Mouse (Mus musculus): ENCODE measurements around the gene Pacsin1.
A peak's percentile ranks its signal among the peaks of the same experiment; 100 is the strongest.
"Not testable (repeated sequence)": the region's sequence is repeated elsewhere in the genome, so short reads cannot be mapped to it uniquely, and the experiment has no call there.

Pacsin1 gene

GRCm38 (mm10) chr17:27635575-27635903, 19.8 kb upstream of the Pacsin1 start:
- not testable (repeated sequence) for DNase-seq (ENCODE audit: low spot score in 2 of 2)

GRCm38 (mm10) chr17:27636132-27637020, 18.9 kb upstream of the Pacsin1 start, which contains the start of gene Rps10:
Gene Rps10, minus strand, starts transcription at chr17:27636669.
- DNase-seq (ENCODE audit: low spot score in 2 of 2), result no peak

- no peak for DNase-seq (ENCODE audit: low spot score in 2 of 2)
Measured at GRCm38 (mm10) chr17:27637333-27637732, 18.0 kb upstream of the Pacsin1 start.

GRCm38 (mm10) chr17:27638921-27639332, 16.4 kb upstream of the Pacsin1 start:
- DNase-seq (ENCODE audit: low spot score in 2 of 2), result peak; percentile 51 to 66

GRCm38 (mm10) chr17:27639851-27640250, 15.5 kb upstream of the Pacsin1 start:
- not testable (repeated sequence) for DNase-seq (ENCODE audit: low spot score in 2 of 2)

- DNase-seq (ENCODE audit: low spot score in 2 of 2), result peak; percentile 75 to 84
Measured at GRCm38 (mm10) chr17:27642491-27643062, 12.7 kb upstream of the Pacsin1 start.

GRCm38 (mm10) chr17:27643101-27643500, 12.2 kb upstream of the Pacsin1 start:
- no peak for DNase-seq (ENCODE audit: low spot score in 2 of 2)

GRCm38 (mm10) chr17:27643756-27644155, 11.6 kb upstream of the Pacsin1 start:
- DNase-seq (ENCODE audit: low spot score in 2 of 2), result no peak

GRCm38 (mm10) chr17:27644572-27644971, 10.7 kb upstream of the Pacsin1 start:
- DNase-seq (ENCODE audit: low spot score in 2 of 2), result no peak

- DNase-seq (ENCODE audit: low spot score in 2 of 2), result no peak
Measured at GRCm38 (mm10) chr17:27645807-27646206, 9.5 kb upstream of the Pacsin1 start.

GRCm38 (mm10) chr17:27650160-27650559, 5.1 kb upstream of the Pacsin1 start:
- no peak for DNase-seq (ENCODE audit: low spot score in 2 of 2)

GRCm38 (mm10) chr17:27650586-27650985, 4.7 kb upstream of the Pacsin1 start:
- no peak for DNase-seq (ENCODE audit: low spot score in 2 of 2)

- no peak for DNase-seq (ENCODE audit: low spot score in 2 of 2)
Measured at GRCm38 (mm10) chr17:27652046-27652790, 3.1 kb upstream of the Pacsin1 start.

- no peak for DNase-seq (ENCODE audit: low spot score in 2 of 2)
Measured at GRCm38 (mm10) chr17:27653253-27653959, 1.9 kb upstream of the Pacsin1 start.

GRCm38 (mm10) chr17:27656011-27656399, 696 bp downstream of the Pacsin1 start:
- DNase-seq (ENCODE audit: low spot score in 2 of 2), result peak; percentile 69 to 82

- no peak for DNase-seq (ENCODE audit: low spot score in 2 of 2)
Measured at GRCm38 (mm10) chr17:27656414-27656813, 1.1 kb downstream of the Pacsin1 start.

- no peak for DNase-seq (ENCODE audit: low spot score in 2 of 2)
Measured at GRCm38 (mm10) chr17:27657123-27657522, 1.8 kb downstream of the Pacsin1 start.

- no peak for DNase-seq (ENCODE audit: low spot score in 2 of 2)
Measured at GRCm38 (mm10) chr17:27658767-27659166, 3.5 kb downstream of the Pacsin1 start.

- DNase-seq (ENCODE audit: low spot score in 2 of 2), result no peak
Measured at GRCm38 (mm10) chr17:27671720-27672119, 16.4 kb downstream of the Pacsin1 start.

- DNase-seq (ENCODE audit: low spot score in 2 of 2), result no peak
Measured at GRCm38 (mm10) chr17:27673945-27674344, 18.6 kb downstream of the Pacsin1 start.

GRCm38 (mm10) chr17:27675453-27675852, 20.1 kb downstream of the Pacsin1 start:
- DNase-seq (ENCODE audit: low spot score in 2 of 2), result no peak

- DNase-seq (ENCODE audit: low spot score in 2 of 2), result no peak
Measured at GRCm38 (mm10) chr17:27676270-27676669, 21.0 kb downstream of the Pacsin1 start.

All from frontal cortex, postnatal 10 days (tissue).